Mouse (Mus musculus) erythroblast, embryonic 14.5 days (primary cell): ENCODE results near the gene Actg1. TPM values are rescaled to one million over a fixed set of nuclear protein-coding genes. Genes with fewer than 3 reads are reported as not detected.
A peak's percentile ranks its signal among the peaks of the same experiment; 100 is the strongest.

Experiments
- H3K27me3 ChIP-seq: 2 replicates; pipeline ENCODE4 v1.6.1; 2012; ENCODE audit warnings: inconsistent platforms; ENCODE audit not compliant: control insufficient read depth
- H3K36me3 ChIP-seq: 2 replicates; pipeline ENCODE4 v1.6.1; 2012; ENCODE audit warnings: mild to moderate bottlenecking, inconsistent platforms; ENCODE audit not compliant: control insufficient read depth
- H3K4me1 ChIP-seq: 2 replicates; pipeline ENCODE4 v1.6.1; 2012; ENCODE audit warnings: inconsistent platforms; ENCODE audit not compliant: control insufficient read depth
- H3K4me3 ChIP-seq: replicated peaks from 2 replicates; pipeline ENCODE3; 2012; ENCODE audit warnings: moderate library complexity, mild to moderate bottlenecking, inconsistent platforms
- H3K9me3 ChIP-seq: 2 replicates; pipeline ENCODE4 v1.6.1; 2012; ENCODE audit warnings: low read length, inconsistent platforms, mixed read lengths; ENCODE audit not compliant: control insufficient read depth
- GATA1 ChIP-seq: IDR thresholded peaks from 2 replicates; pipeline ENCODE4 v1.6.1; 2012; ENCODE audit warnings: low read length, inconsistent platforms, mixed read lengths
- TAL1 ChIP-seq: IDR thresholded peaks from 3 replicates; pipeline ENCODE4 v1.6.1; 2012; ENCODE audit warnings: low read length, inconsistent platforms, mixed read lengths
- polyA plus RNA-seq: library from polyadenylated mRNA; stranded (reverse); fragments of >175 nt; gene quantifications from 2 replicates; pipeline ENCODE4 v1.2.3, GENCODE M21; 2012

The Actg1 gene
- polyA plus RNA-seq, 1 experiment, result 9.0 TPM

DNA sequence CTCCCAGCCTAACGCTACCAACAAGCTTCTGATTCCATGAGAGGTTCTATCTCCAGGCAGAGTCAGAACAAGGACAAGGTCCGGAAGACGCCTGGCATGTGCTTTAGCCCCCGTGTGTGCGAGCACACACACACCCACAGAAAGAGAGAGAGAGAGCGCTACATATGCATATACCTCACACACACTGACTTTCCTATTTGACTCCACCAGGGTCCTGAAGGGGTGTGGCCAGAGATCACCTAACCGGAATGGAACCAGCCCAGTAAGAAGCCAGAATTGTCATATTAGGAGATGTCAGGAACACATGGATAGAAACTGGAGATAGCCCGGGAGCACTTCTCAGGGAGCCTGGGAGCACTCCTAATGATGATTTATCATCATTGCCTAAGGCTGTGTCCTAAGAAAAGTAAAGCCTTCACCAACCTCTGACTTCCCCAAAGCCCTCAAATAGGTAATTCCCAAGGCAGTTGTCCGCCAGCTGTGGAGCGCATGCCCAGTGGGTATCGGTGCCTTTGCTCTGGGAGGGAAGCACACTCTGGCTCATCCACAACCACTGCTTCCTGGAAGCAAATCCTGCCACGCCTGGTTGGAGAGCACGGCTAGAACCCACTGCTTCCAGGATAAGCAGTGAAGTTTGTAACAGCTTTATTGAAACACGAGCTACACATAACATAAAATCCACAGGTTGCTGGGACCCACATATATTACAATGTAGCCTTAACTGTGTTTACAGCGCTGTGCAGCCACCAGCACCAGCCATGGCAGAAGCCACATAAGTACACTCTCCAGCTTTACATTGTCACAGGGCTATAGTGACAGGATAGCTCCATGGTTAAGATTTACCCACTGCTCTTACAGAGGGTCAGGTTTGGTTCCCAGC is 39.7 kb downstream of the Actg1 start:
- peaks cover 66% of the 10 kb centered on the region for H3K4me1 ChIP-seq
- H3K36me3 ChIP-seq, result no peaks in the 10 kb centered on the region
- TF ChIP-seq TAL1, result no peak
- peaks cover 42% of the 10 kb centered on the region for H3K27me3 ChIP-seq
- H3K9me3 ChIP-seq, result peaks cover 2% of the 10 kb centered on the region; the same call in 1 of the 2 replicates
- H3K4me3 ChIP-seq, result no peak overlapping the region

DNA sequence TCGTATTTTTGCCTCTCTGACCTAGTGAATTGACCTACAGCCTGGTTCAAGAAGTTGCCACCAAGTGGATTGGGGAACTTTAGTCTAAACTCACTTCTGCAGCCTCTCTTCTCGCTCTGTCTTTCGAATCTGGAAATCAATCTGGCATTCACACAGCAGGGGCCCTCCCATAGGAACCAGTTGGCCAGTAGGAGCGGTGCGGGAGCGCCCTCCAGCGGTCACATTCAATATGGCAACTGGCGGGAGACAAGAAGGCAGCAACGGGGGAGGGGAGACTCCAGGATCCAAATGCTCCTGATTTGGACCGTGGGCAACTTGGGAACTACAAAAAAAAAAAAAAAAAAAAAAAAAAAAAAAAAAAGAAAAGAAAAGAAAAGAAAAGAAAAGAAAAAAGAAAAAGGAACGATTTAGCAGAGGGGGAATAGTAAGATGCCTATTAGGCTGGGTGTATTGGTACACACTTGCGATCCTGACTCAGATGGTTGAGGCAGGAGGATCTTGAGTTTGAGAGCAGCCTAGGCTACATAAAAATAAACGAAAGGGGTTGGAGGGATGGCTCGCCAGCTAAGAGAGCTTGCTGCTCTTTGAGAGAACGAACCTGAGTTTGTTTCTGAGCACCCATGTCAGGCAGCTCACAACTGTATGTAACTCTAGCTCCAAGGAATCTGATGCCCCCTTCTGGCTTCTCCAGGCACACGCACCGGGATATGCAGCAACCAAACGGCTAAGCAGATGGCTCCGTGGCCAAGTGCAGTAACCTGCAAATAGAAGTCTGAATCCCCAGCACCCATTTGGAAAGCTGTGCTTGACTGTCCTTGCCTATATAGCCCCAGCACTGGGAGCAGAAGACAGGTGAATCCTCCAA is 40.5 kb downstream of the Actg1 start:
- Histone ChIP-seq H3K9me3 (peaks cover 2% of the 10 kb centered on the region; the same call in 1 of the 2 replicates), H3K27me3 (peaks cover 42% of the 10 kb centered on the region), H3K4me3 (no peak overlapping the region), H3K36me3 (no peaks in the 10 kb centered on the region), H3K4me1 (peaks cover 75% of the 10 kb centered on the region)
- no peak for TF ChIP-seq GATA1
- TF ChIP-seq TAL1, result no peak

DNA sequence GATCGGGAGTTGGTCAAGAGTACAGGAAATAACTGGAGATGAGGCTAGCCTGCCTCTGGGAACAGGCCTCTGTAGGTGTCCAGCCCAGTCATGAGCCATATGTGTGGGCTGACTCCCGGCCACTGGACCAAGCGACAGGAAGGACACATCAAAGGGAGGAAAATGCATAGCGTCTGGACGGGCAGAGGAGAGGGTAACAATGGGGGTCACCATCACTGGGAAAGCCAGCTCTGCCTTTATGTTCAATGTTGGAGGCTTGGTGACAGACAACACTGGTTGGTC is 41.3 kb downstream of the Actg1 start:
- peaks cover 42% of the 10 kb centered on the region for H3K27me3 ChIP-seq
- no peak overlapping the region for H3K4me3 ChIP-seq
- peaks cover 82% of the 10 kb centered on the region for H3K4me1 ChIP-seq

DNA sequence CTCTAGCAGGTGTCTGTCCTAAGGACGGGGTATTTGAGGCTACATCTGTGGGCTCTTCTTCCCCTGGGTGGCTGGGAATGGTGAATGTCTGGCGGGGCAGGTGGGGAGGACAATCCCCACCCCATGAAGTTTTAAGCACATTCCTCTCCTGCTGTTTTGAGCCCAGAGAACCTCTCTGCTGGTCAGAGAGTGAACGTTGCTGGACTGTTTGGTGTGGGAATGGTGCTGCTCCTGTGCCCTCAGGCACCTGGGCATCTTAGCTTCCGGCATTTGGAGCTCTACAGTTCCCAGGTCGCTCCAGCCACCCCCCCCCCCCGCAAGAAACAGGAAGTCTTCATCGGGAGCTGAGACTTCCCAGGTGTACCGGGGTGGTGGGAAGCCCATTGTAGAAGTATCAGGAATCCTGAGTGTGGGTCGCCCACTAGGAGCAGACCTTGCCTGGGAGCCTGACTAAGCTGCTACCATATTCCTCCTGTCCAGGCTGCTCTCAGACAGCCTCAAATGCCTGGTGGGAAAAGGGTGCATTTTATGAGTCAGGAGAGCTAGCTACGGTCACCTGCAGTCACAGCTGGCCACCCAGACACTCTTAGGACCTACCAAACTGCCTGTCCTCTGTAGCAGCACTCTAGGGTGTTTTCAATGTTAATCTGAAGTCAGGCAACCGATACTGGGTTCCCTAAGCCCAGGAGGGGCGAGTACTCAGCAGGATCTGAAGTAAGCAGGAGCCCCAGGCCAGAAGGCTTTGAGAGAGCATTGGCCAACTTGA is 41.8 kb downstream of the Actg1 start:
- TF ChIP-seq TAL1 (no peak), GATA1 (no peak)
- peaks cover 2% of the 10 kb centered on the region; the same call in 1 of the 2 replicates for H3K9me3 ChIP-seq
- H3K4me1 ChIP-seq, result peaks cover 84% of the 10 kb centered on the region
- no peaks in the 10 kb centered on the region; the same call in 1 of the 2 replicates for H3K36me3 ChIP-seq
- H3K4me3 ChIP-seq, result peak overlapping the region; percentile 75
- H3K27me3 ChIP-seq, result peaks cover 42% of the 10 kb centered on the region

More for the DNA sequence above, 41.3 kb downstream of the Actg1 start:
- TF ChIP-seq TAL1, result no peak
- no peak for TF ChIP-seq GATA1
- H3K9me3 ChIP-seq, result peaks cover 2% of the 10 kb centered on the region; the same call in 1 of the 2 replicates
- H3K36me3 ChIP-seq, result no peaks in the 10 kb centered on the region

DNA sequence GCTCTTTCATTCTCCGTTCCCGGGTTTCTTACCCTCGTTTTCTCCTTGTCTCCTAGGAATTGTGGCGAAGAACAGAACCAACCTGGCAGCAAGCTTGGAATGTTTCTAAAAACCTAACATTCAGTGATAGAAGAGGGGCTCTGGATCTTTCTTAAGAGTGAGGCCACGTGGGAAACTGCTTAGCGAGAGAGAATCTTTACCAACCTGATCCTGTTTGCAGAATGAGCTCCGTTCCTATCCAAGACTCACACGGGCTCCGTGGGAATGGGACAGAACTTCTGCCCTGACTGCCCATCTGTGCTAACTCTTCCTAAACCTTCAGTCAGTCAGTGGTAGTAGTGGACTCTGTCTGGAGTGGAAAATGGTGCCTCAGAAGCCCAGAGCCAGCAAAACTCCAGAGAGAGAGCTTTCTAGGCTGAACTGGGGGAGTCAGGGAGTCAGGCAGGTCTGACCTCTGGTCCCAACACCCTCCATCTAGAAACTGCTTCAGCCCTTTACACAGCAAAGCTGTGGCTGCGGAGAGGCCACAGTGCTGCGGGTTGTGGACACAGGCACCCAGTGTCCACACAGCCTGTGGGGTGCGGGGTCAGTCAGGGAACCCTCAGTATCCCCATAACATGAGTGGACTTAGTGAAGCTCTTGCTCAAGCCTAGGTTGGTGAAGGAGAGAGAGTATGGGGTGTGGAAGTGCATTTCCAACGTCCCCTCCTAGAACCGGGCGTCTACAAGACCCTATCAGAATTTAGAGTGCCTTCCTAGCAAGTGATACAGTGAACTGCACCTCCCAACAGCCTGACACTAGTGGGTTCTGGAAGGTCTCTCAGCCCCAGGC is 42.6 kb downstream of the Actg1 start:
- peak overlapping the region; percentile 75 for H3K4me3 ChIP-seq
- peaks cover 41% of the 10 kb centered on the region for H3K27me3 ChIP-seq
- H3K9me3 ChIP-seq, result peaks cover 2% of the 10 kb centered on the region; the same call in 1 of the 2 replicates
- TF ChIP-seq GATA1, result no peak
- TF ChIP-seq TAL1, result no peak
- H3K36me3 ChIP-seq, result no peaks in the 10 kb centered on the region; the same call in 1 of the 2 replicates
- H3K4me1 ChIP-seq, result peaks cover 83% of the 10 kb centered on the region

DNA sequence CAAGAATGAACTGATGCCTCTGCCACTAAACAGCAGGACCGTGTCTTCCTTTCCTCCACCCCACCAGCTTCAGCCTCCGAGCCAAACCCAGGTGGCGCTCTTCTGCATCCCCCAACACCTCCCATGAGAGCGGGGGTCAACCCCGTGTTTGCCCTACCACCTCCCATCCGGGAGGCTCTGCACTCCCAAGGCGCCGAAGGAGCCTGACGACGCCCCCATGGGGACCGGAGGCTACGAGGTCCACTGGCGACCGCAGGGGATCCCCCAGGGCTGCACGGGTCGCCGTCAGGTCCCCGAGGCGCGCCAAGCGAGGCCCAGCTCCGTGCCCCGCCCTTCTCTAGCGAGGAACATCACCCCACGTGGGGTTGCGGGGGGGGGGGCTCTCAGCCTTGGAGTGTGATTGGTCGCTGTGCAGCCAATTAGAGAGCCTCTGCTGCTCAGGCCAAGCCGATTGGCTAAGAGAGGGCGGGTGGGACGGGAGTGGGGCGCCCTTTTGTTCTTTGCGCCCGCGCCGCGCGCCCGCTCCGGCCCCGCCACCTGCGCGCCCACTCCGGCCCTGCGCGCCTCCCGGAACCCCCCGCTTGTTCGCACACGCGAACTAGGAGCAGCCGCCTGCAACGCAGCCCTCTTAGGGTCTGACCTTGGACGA is 43.3 kb downstream of the Actg1 start:
- Histone ChIP-seq H3K4me1 (peaks cover 83% of the 10 kb centered on the region), H3K36me3 (no peaks in the 10 kb centered on the region; the same call in 1 of the 2 replicates), H3K4me3 (peak overlapping the region; percentile 75), H3K9me3 (peaks cover 2% of the 10 kb centered on the region; the same call in 1 of the 2 replicates), H3K27me3 (peaks cover 34% of the 10 kb centered on the region)
- TF ChIP-seq GATA1, result no peak
- no peak for TF ChIP-seq TAL1

DNA sequence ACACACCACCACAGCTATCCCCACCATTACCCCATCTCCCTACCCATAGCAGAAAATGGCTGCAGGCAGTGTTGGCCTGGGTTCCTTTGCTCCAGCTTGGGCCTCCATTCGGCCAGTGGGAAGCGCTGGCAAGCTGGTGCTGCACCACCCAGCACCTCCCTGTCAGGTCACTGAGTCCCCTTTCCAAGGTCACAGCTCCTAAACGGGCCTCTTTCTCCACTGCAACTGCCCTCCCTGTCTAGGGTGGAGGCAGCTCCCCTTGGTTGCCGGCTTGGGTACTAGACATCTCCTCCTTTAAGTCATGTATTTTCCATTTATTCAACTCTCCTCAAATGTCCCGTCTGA is 44.0 kb downstream of the Actg1 start:
- Histone ChIP-seq H3K4me3 (peak overlapping the region; percentile 75), H3K4me1 (peaks cover 89% of the 10 kb centered on the region), H3K9me3 (peaks cover 2% of the 10 kb centered on the region; the same call in 1 of the 2 replicates), H3K36me3 (no peaks in the 10 kb centered on the region; the same call in 1 of the 2 replicates), H3K27me3 (peaks cover 33% of the 10 kb centered on the region)
- no peak for TF ChIP-seq GATA1
- TF ChIP-seq TAL1, result no peak
